Mouse (Mus musculus) midbrain, embryonic 15.5 days (tissue): ENCODE measurements at regions not wholly inside any gene's neighbourhood (a gene's known extent, or its start where the extent isn't known, plus 50 kb on each side); places are given as distances from the start of the nearest gene placed in this dataset.

Source experiments
- ATAC-seq: fragments of 200-750 bp; cut with Nextera tagmentation; replicated peaks from 2 replicates; pipeline ENCODE4 v1.8.0; 2017; ENCODE audit warnings: moderate TSS enrichment
- H3K27ac ChIP-seq: fragments of 300-500 bp; sonication (generic); 2 replicates; pipeline ENCODE4 v1.5.1; 2015; ENCODE audit warnings: mild to moderate bottlenecking, inconsistent platforms
- H3K27me3 ChIP-seq: fragments of 300-500 bp; sonication (generic); replicated peaks from 2 replicates; pipeline ENCODE4 v1.6.1; 2015; ENCODE audit warnings: inconsistent platforms
- H3K36me3 ChIP-seq: fragments of 300-500 bp; sonication (generic); replicated peaks from 2 replicates; pipeline ENCODE4 v1.6.1; 2015; ENCODE audit warnings: inconsistent platforms
- H3K4me1 ChIP-seq: fragments of 300-500 bp; sonication (generic); 2 replicates; pipeline ENCODE4 v1.6.1; 2015; ENCODE audit warnings: inconsistent platforms
- H3K4me2 ChIP-seq: fragments of 300-500 bp; sonication (generic); 2 replicates; pipeline ENCODE4 v1.6.1; 2015; ENCODE audit warnings: inconsistent platforms, mild to moderate bottlenecking, moderate library complexity
- H3K4me3 ChIP-seq: fragments of 300-500 bp; sonication (generic); 2 replicates; pipeline ENCODE4 v1.5.1; 2015; ENCODE audit warnings: mild to moderate bottlenecking, inconsistent platforms
- H3K9ac ChIP-seq: fragments of 300-500 bp; sonication (generic); 2 replicates; pipeline ENCODE4 v1.6.1; 2015; ENCODE audit warnings: mild to moderate bottlenecking, inconsistent platforms
- H3K9me3 ChIP-seq: fragments of 300-500 bp; sonication (generic); 2 replicates; pipeline ENCODE4 v1.6.1; 2016; ENCODE audit warnings: inconsistent platforms
- WGBS: fragments of 180-500 bp; shearing (Covaris S2); methylation state at CpG from one replicate; pipeline ENCODE4 v1.1.7; 2015; ENCODE audit warnings: mixed read lengths; 5-methylcytosine and 5-hydroxymethylcytosine counted together

DNA sequence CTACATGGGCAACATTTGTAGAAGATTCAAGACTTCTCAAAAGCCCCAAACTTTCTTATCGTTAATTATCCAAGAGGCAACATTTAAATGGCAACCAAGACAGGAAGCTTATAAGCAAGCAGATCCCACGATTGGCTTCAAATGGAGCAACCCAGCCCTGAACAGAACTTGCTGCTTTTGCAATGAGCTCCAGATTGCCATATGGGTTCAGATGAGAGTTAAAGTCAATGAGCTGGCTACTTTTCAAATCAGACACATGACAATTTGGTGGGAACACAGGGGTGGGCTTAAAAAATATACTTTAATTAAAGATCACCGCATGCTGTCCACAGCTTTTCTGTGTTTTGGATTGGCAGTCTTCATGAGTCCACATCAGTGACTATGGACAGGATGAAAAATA, 97.0 kb upstream of the Nrp1 start:
- Histone ChIP-seq H3K27me3 (no peaks in the 10 kb centered on the region), H3K4me2 (no peak overlapping the region), H3K4me1 (peaks cover 11% of the 10 kb centered on the region), H3K36me3 (no peaks in the 10 kb centered on the region), H3K9ac (no peak overlapping the region), H3K9me3 (no peaks in the 10 kb centered on the region), H3K4me3 (no peak overlapping the region), H3K27ac (no peak overlapping the region)
- no peak for ATAC-seq
- 93% methylated on average over 3 of the region's 3 CpGs for WGBS

DNA sequence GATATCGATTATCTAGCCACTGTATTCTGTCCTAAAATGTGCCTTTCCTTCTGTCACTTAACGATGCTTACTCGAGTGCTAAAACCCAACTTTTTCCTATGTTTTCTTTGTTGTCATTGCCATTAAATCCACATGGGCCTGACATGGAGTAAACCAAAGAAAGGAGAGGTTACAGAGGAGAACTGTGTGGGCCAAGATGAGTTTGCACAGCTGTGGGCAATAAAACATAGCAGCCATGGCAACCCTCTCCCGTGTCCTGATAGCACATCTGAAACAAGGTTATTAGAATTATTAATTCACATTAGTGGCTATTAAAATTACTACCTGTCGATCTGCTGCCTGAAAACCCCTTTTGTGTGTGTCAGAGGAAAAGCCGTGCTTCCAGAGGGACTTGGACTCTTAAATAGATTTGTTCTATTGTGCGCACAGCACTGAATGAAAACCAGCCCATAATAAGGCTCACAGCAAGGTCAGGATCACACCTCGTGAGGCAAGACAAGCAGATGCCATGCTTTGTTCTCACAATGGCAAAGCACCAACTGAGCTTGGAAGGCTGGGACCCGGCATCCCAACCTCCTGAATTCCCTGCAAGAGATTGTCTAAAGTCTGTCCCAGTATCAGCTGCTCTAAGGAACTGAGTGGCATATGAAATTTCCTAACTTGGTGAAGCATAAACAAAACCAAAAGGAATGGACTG, 95.0 kb upstream of the Nrp1 start:
- Histone ChIP-seq H3K4me2 (no peak overlapping the region), H3K4me3 (no peak overlapping the region), H3K4me1 (peaks cover 11% of the 10 kb centered on the region), H3K9ac (no peak overlapping the region), H3K36me3 (no peaks in the 10 kb centered on the region), H3K9me3 (no peaks in the 10 kb centered on the region), H3K27me3 (no peaks in the 10 kb centered on the region), H3K27ac (peak overlapping the region; percentile 48; the same call in 1 of the 2 replicates)
- no peak for ATAC-seq
- WGBS = 27% methylated on average over 9 of the region's 9 CpGs

DNA sequence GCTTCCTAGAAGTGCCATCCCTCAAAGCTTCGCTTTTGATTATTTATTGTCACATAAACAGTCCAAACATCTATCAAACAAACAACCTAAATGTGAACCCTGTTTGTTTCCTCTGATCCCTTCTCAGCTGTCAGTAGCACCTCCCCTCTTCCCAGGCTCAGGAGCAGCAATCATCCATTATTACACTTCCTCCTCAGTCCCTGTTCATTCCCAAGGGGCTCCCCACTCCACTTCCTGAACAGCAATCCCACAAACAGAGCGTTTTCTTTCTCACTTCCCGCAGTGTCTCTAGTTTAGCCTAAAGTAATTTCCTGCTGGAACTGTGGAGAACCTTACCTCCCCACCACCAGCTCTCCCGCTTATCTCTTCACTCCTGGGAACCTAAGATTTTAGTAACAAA, 91.1 kb upstream of the Nrp1 start:
- Histone ChIP-seq H3K9ac (no peak overlapping the region), H3K4me1 (peaks cover 11% of the 10 kb centered on the region), H3K9me3 (no peaks in the 10 kb centered on the region), H3K27ac (no peak overlapping the region), H3K4me2 (no peak overlapping the region), H3K27me3 (no peaks in the 10 kb centered on the region), H3K4me3 (no peak overlapping the region), H3K36me3 (no peaks in the 10 kb centered on the region)
- 69% methylated on average over 4 of the region's 4 CpGs for WGBS
- no peak for ATAC-seq

DNA sequence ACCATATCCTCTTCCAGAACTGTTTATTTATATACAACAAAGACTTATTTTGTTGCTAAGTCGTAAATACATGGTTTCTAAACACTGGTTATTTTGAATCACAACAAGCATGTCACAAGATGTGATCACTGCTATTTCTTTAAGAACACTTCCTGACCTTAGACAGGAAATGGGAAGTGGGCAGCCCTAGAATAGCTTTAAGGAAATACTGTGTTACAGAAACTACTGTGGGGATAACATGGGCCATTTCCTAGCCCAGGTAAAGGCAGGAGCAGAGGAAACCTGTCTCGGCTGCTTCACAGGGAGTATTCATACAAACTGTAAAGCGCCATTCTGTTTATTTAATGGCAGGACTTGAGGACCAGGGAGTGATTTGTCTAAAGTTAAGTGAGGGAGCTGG, 90.4 kb upstream of the Nrp1 start:
- Histone ChIP-seq H3K36me3 (no peaks in the 10 kb centered on the region), H3K9ac (no peak overlapping the region), H3K4me3 (no peak overlapping the region), H3K4me2 (no peak overlapping the region), H3K9me3 (no peaks in the 10 kb centered on the region), H3K4me1 (peaks cover 11% of the 10 kb centered on the region), H3K27me3 (no peaks in the 10 kb centered on the region), H3K27ac (no peak overlapping the region)
- ATAC-seq = no peak
- WGBS = 91% methylated on average over 3 of the region's 3 CpGs

DNA sequence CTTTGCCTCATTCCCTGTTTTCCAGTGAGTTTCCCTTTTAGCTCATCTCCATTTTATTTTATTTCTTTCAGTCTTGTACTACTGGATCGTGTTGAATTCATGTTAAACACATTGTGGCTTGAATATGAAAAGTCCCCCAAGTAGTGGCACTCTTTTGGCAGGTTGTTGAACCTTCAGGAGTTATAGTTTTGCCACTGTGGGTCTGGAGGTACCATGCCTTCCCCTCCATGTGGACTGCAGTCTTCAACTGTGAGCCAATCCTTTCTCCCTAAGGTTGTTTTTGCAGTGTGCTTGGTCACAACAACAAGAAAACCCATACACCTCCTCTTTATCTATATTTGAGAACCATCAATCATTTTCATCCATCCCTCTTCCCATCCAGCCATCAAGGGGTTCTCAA, 88.9 kb upstream of the Nrp1 start:
- H3K9me3 ChIP-seq = no peaks in the 10 kb centered on the region
- H3K9ac ChIP-seq = no peak overlapping the region
- H3K4me1 ChIP-seq = no peaks in the 10 kb centered on the region
- no peak overlapping the region for H3K4me3 ChIP-seq
- H3K27ac ChIP-seq = no peak overlapping the region
- H3K4me2 ChIP-seq = no peak overlapping the region
- H3K36me3 ChIP-seq = no peaks in the 10 kb centered on the region
- 84% methylated on average over 1 of the region's 1 CpGs for WGBS
- no peak for ATAC-seq
- H3K27me3 ChIP-seq = no peaks in the 10 kb centered on the region

DNA sequence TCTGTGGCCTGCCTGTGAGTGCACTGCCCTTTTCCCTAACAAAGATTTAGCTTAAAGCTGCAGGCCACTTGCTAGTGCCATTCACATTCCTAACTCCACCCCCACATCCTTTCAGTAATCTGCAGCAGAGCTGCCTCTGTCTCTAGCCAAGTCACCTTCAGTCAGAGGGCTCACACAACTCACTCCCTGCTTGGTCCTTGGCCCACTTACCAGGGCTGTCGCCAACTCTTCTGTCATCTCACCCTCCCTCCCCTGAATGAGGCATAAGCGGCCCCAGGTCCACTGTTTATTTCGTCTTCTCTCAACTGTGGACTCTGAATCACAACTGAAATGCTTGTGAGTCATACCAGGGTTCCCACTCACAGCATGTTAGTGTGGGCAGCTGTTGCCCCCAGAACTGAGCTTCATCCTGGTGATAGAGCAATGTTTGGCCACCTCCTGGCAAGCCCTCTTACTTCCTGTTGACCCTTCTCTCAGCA, 85.5 kb upstream of the Nrp1 start:
- H3K9me3 ChIP-seq = no peaks in the 10 kb centered on the region
- H3K4me2 ChIP-seq = no peak overlapping the region
- ATAC-seq = no peak
- no peak overlapping the region for H3K9ac ChIP-seq
- no peaks in the 10 kb centered on the region for H3K36me3 ChIP-seq
- no peaks in the 10 kb centered on the region for H3K27me3 ChIP-seq
- no peaks in the 10 kb centered on the region for H3K4me1 ChIP-seq
- H3K27ac ChIP-seq = no peak overlapping the region
- no peak overlapping the region for H3K4me3 ChIP-seq
- WGBS = 41% methylated on average over 3 of the region's 3 CpGs

DNA sequence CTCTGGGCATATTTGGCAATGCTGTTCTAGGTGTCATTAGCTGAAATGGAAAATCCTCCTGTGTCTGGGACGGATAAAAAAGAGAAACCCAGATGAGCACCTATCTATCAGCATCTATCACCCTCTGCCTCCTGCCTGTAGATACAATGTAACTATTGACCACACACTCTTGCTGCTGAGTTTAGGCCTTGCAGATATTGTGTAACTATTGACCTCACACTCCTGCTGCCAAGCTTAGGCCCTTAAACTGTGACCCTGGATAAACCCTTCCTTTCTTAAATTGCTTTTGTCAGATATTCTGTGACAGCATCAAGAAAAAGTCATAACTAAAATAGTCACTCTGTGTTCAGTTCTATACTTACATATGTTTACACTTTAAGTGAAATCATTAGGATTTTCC, 81.9 kb upstream of the Nrp1 start:
- Histone ChIP-seq H3K4me3 (no peak overlapping the region), H3K36me3 (no peaks in the 10 kb centered on the region), H3K9me3 (no peaks in the 10 kb centered on the region), H3K27me3 (no peaks in the 10 kb centered on the region), H3K4me2 (no peak overlapping the region), H3K27ac (no peak overlapping the region), H3K4me1 (no peaks in the 10 kb centered on the region), H3K9ac (no peak overlapping the region)
- WGBS = 96% methylated on average over 1 of the region's 1 CpGs
- ATAC-seq = no peak

DNA sequence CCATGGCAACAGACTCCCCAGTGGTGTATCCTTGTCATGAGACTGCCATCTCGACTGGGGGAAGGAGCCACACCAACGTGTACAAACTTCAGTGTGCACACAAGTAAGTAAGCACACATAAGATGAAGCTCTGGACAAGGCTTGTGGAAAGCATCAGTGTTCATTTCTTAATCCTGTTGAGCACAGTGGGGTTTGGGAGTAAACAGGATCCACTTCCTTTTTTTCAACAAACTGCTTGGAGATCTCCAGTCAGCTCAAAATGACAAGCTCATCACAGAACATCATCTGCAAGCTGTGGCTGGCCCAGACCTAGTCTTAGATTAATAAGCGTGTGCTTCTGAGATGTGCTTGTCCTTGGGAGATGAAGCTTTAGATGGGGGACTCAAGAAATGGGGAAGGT, 75.6 kb upstream of the Nrp1 start:
- Histone ChIP-seq H3K27ac (no peak overlapping the region), H3K9me3 (no peaks in the 10 kb centered on the region), H3K4me2 (no peak overlapping the region), H3K4me3 (no peak overlapping the region), H3K4me1 (no peaks in the 10 kb centered on the region), H3K36me3 (no peaks in the 10 kb centered on the region), H3K27me3 (no peaks in the 10 kb centered on the region), H3K9ac (no peak overlapping the region)
- ATAC-seq = no peak
- 71% methylated on average over 3 of the region's 3 CpGs for WGBS

DNA sequence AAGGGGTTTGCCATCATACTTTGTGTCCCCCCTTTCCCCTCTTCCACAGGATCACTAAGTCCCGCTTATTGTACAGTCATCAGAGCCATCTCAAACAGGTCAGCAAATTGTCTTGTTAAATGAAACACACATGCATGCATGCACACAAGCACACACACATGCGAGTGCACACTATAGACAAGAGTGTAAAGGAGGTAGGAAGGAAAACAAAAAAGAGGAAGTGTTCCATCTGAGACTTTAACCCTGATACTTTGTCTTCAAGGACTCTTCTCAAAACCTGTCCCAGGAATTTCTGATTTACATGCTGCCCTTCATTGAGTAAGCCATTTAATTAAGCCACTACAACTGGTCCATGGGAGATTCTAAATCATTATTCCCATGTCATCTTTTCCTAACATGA, 75.0 kb upstream of the Nrp1 start:
- H3K4me3 ChIP-seq = no peak overlapping the region
- H3K27ac ChIP-seq = no peak overlapping the region
- H3K27me3 ChIP-seq = no peaks in the 10 kb centered on the region
- H3K4me2 ChIP-seq = no peak overlapping the region
- H3K4me1 ChIP-seq = no peaks in the 10 kb centered on the region
- H3K9ac ChIP-seq = no peak overlapping the region
- no peak for ATAC-seq
- H3K36me3 ChIP-seq = no peaks in the 10 kb centered on the region
- H3K9me3 ChIP-seq = no peaks in the 10 kb centered on the region
- WGBS = 93% methylated on average over 2 of the region's 2 CpGs

DNA sequence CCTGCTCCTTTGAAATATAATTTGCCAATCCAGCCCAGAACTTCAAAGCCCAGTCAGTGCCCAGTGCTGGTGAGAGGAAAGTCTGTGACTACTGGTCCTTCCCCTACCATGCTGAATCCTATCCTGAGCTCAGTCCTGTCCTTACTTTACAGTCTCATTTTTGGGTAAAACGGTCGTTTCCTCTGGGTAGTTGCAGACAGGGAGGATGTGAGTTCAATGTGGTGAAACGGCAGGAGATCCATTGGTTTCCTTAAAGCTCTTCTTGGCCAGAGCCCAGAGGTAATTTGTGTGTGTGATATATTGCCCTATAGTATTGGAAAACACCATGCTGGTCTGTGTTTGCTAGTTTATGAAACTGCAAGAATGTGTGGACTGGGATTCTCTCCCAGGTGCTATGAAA, 73.6 kb upstream of the Nrp1 start:
- no peaks in the 10 kb centered on the region for H3K4me1 ChIP-seq
- no peak overlapping the region for H3K9ac ChIP-seq
- H3K4me2 ChIP-seq = no peak overlapping the region
- H3K4me3 ChIP-seq = no peak overlapping the region
- H3K36me3 ChIP-seq = no peaks in the 10 kb centered on the region
- no peak overlapping the region for H3K27ac ChIP-seq
- no peaks in the 10 kb centered on the region for H3K27me3 ChIP-seq
- WGBS = 77% methylated on average over 3 of the region's 3 CpGs
- no peaks in the 10 kb centered on the region for H3K9me3 ChIP-seq
- ATAC-seq = no peak

DNA sequence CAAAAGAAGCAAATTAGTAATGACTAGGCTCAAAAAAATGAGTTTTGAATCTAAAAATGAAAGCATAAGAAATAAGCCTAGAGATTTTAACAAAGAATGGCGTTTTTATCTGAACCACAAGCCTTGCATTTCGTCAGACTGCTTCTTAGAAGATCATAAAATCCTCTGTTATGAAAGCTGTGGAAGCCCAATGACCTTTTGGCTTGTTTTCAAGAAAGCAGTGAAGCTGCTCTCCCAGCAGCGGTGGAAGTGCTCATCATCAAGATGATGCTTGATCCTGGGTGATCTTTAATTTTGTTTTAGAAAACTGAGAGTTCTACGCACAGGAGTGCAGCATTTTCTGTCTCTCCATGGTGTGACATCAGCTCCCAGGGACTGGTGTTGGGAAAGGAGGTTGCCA, 68.3 kb upstream of the Nrp1 start:
- no peaks in the 10 kb centered on the region for H3K36me3 ChIP-seq
- H3K9me3 ChIP-seq = no peaks in the 10 kb centered on the region
- no peak overlapping the region for H3K9ac ChIP-seq
- H3K4me2 ChIP-seq = no peak overlapping the region
- H3K27me3 ChIP-seq = no peaks in the 10 kb centered on the region
- H3K4me1 ChIP-seq = no peaks in the 10 kb centered on the region
- no peak for ATAC-seq
- H3K4me3 ChIP-seq = no peak overlapping the region
- no peak overlapping the region for H3K27ac ChIP-seq
- 74% methylated on average over 4 of the region's 4 CpGs for WGBS

DNA sequence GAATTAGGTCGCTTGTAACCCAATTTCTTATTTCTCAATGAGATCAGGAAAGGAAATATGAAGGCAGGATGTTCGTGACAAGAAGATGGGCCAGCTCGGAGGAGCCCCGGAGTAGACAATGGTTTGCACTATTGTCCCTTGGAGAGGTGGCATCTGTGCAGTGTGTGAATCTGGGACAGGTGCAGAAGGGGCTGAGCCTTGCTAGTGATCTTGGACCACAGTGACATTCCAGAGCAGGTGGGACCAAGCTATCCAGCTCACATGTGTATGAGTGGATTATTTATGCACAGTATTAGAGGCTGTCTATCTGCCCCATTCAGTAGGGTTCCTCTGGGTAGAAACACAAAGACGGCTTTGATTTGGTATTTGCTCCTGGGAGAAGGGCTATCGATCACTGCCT, 66.0 kb upstream of the Nrp1 start:
- Histone ChIP-seq H3K4me1 (peaks cover 4% of the 10 kb centered on the region; the same call in 1 of the 2 replicates), H3K9me3 (no peaks in the 10 kb centered on the region), H3K27me3 (no peaks in the 10 kb centered on the region), H3K27ac (no peak overlapping the region), H3K4me3 (no peak overlapping the region), H3K9ac (no peak overlapping the region), H3K4me2 (no peak overlapping the region), H3K36me3 (no peaks in the 10 kb centered on the region)
- no peak for ATAC-seq
- WGBS = 91% methylated on average over 6 of the region's 6 CpGs

DNA sequence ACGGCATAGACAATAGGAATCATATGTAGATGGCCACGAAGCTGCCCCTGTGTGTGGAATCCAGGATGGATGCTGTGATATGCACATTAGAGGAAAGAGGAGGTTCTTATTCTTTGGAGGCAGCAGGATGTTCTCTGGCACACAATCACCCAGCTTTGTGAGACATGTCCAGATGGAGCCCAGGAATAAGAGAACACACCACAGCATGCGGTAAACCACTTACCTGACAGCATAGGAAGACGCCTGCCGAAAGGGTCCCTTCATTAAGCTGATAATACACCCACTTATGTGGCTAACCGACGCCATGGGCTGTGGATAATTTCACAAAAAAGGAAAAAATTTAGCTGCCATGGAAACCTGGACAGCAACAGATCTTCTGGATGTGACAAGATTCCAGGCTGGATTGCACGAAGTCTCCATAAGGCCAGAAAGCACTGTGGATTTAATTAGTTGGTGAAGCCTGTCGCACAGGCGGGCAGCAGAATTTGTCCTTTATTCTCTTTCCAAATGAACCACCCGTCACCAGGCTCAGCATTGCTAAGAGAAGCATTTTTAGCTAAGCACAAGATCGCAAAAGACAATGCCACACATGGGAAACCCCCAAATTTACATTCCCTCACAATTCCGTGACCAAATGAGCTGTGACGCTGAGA, 61.5 kb upstream of the Nrp1 start:
- Histone ChIP-seq H3K4me2 (no peak overlapping the region), H3K27ac (no peak overlapping the region), H3K36me3 (no peaks in the 10 kb centered on the region), H3K4me1 (peaks cover 4% of the 10 kb centered on the region; the same call in 1 of the 2 replicates), H3K9me3 (no peaks in the 10 kb centered on the region), H3K9ac (no peak overlapping the region), H3K27me3 (no peaks in the 10 kb centered on the region), H3K4me3 (no peak overlapping the region)
- ATAC-seq = 0 out of 2 replicates have a peak, but pooled peaks have one; percentile 20
- WGBS = 52% methylated on average over 14 of the region's 14 CpGs
